Mouse (Mus musculus) forebrain, embryonic 13.5 days (tissue): ENCODE measurements around the gene Psmb1. TPM values are rescaled to one million over a fixed set of nuclear protein-coding genes. Genes with fewer than 3 reads are reported as not detected.
"Not testable (repeated sequence)": the region's sequence is repeated elsewhere in the genome, so short reads cannot be mapped to it uniquely, and the experiment has no call there.

Source experiments
- ATAC-seq: fragments of 200-750 bp; cut with Nextera tagmentation; 2 replicates; pipeline ENCODE4 v1.8.0; 2017
- H3K27ac ChIP-seq: fragments of 300-500 bp; sonication (generic); 2 replicates; pipeline ENCODE4 v1.5.1; 2015; ENCODE audit warnings: inconsistent platforms, mild to moderate bottlenecking, moderate library complexity
- H3K27me3 ChIP-seq: fragments of 300-500 bp; sonication (generic); 2 replicates; pipeline ENCODE4 v1.6.1; 2015; ENCODE audit warnings: mild to moderate bottlenecking, inconsistent platforms
- H3K36me3 ChIP-seq: fragments of 300-500 bp; sonication (generic); 2 replicates; pipeline ENCODE4 v1.6.1; 2015; ENCODE audit warnings: mild to moderate bottlenecking, inconsistent platforms; ENCODE audit not compliant: poor library complexity, severe bottlenecking
- H3K4me1 ChIP-seq: fragments of 300-500 bp; sonication (generic); 2 replicates; pipeline ENCODE4 v1.6.1; 2015; ENCODE audit warnings: inconsistent platforms
- H3K4me2 ChIP-seq: fragments of 300-500 bp; sonication (generic); 2 replicates; pipeline ENCODE4 v1.6.1; 2015; ENCODE audit warnings: inconsistent platforms, mild to moderate bottlenecking, moderate library complexity
- H3K4me3 ChIP-seq: fragments of 300-500 bp; sonication (generic); 2 replicates; pipeline ENCODE4 v1.5.1; 2015; ENCODE audit warnings: mild to moderate bottlenecking, inconsistent platforms
- H3K9ac ChIP-seq: fragments of 300-500 bp; sonication (generic); 2 replicates; pipeline ENCODE4 v1.6.1; 2015; ENCODE audit warnings: mild to moderate bottlenecking, inconsistent platforms
- H3K9me3 ChIP-seq: fragments of 300-500 bp; sonication (generic); replicated peaks from 2 replicates; pipeline ENCODE4 v1.6.1; 2016; ENCODE audit warnings: inconsistent platforms
- WGBS: fragments of 180-500 bp; shearing (Covaris S2); methylation state at CpG from one replicate; pipeline ENCODE4 v1.1.7; 2015; 5-methylcytosine and 5-hydroxymethylcytosine counted together
- polyA plus RNA-seq: library from polyadenylated mRNA; unstranded; fragments of >200 nt; fragmentation: Nextera tagmentation; extraction: Ambion mirVana; gene quantifications from 2 replicates; pipeline ENCODE4 v1.2.1, GENCODE M21; 2015

Psmb1 gene
- polyA plus RNA-seq, result 275 and 285 TPM in 2 replicates

- peak within 1 kb of the TSS; percentile 91 for H3K4me2 ChIP-seq
- ATAC-seq, result peak; percentile 95
These were observed at the start of gene Psmb1, which contains the start of gene Tbp for GRCm38 (mm10) chr17:15499656-15500394. Gene Psmb1, minus strand, starts transcription at chr17:15499751. Gene Tbp, plus strand, starts transcription at chr17:15499888.

GRCm38 (mm10) chr17:15546440-15546839, 46.9 kb upstream of the Psmb1 start:
- no peak for ATAC-seq
- Histone ChIP-seq H3K27me3 (no peaks in the 10 kb centered on the region), H3K9ac (no peak overlapping the region), H3K4me3 (no peak overlapping the region), H3K4me2 (no peak overlapping the region), H3K36me3 (no peaks in the 10 kb centered on the region), H3K27ac (no peak overlapping the region), H3K4me1 (no peaks in the 10 kb centered on the region), H3K9me3 (no peaks in the 10 kb centered on the region)
- WGBS, result 78% methylated on average over 4 of the region's 4 CpGs

More at GRCm38 (mm10) chr17:15499656-15500394, at the start of gene Psmb1, which contains the start of gene Tbp:
- H3K4me3 ChIP-seq, result peak within 1 kb of the TSS; percentile 92
- H3K36me3 ChIP-seq, result peaks cover 23% of the 10 kb centered on the region
- no peaks in the 10 kb centered on the region for H3K9me3 ChIP-seq
- under 1% methylated on average over 56 of the region's 63 CpGs for WGBS
- H3K27ac ChIP-seq, result peak within 1 kb of the TSS; percentile 94
- H3K9ac ChIP-seq, result peak within 1 kb of the TSS; percentile 84
- H3K4me1 ChIP-seq, result peaks cover 44% of the 10 kb centered on the region
- no peaks in the 10 kb centered on the region for H3K27me3 ChIP-seq

- not testable (repeated sequence) for H3K9me3 ChIP-seq, H3K27me3 ChIP-seq, H3K9ac ChIP-seq, H3K27ac ChIP-seq, H3K4me1 ChIP-seq, ATAC-seq, H3K4me2 ChIP-seq, H3K4me3 ChIP-seq, H3K36me3 ChIP-seq
- 63% methylated on average over 4 of the region's 4 CpGs for WGBS
These were observed 44.3 kb upstream of the Psmb1 start for GRCm38 (mm10) chr17:15543868-15544267.

- WGBS, result 69% methylated on average over 4 of the region's 4 CpGs
- Histone ChIP-seq H3K9ac (no peak overlapping the region), H3K4me1 (peaks cover 3% of the 10 kb centered on the region; the same call in 1 of the 2 replicates), H3K4me2 (no peak overlapping the region), H3K27ac (no peak overlapping the region), H3K27me3 (peaks cover 12% of the 10 kb centered on the region), H3K36me3 (no peaks in the 10 kb centered on the region), H3K9me3 (no peaks in the 10 kb centered on the region), H3K4me3 (no peak overlapping the region)
- ATAC-seq, result no peak
These were observed 40.8 kb upstream of the Psmb1 start for GRCm38 (mm10) chr17:15540309-15540708.

- Histone ChIP-seq H3K4me3 (peak overlapping the region; percentile 50), H3K27ac (no peak overlapping the region), H3K27me3 (peaks cover 18% of the 10 kb centered on the region), H3K36me3 (no peaks in the 10 kb centered on the region), H3K4me2 (peak overlapping the region; percentile 88), H3K4me1 (peaks cover 3% of the 10 kb centered on the region; the same call in 1 of the 2 replicates), H3K9ac (peak overlapping the region; percentile 67), H3K9me3 (0 out of 2 replicates have a peak, but pooled peaks cover 3% of the 10 kb centered on the region)
- ATAC-seq, result peak; percentile 21; the same call in 1 of the 2 replicates
- WGBS, result under 1% methylated on average over 33 of the region's 33 CpGs
These were observed 36.9 kb upstream of the Psmb1 start for GRCm38 (mm10) chr17:15536457-15536904.

- Histone ChIP-seq H3K9ac (peak overlapping the region; percentile 67; the same call in 1 of the 2 replicates), H3K9me3 (0 out of 2 replicates have a peak, but pooled peaks cover 3% of the 10 kb centered on the region), H3K36me3 (no peaks in the 10 kb centered on the region), H3K4me3 (peak overlapping the region; percentile 50), H3K4me1 (peaks cover 3% of the 10 kb centered on the region; the same call in 1 of the 2 replicates), H3K27ac (no peak overlapping the region), H3K27me3 (peaks cover 18% of the 10 kb centered on the region), H3K4me2 (peak overlapping the region; percentile 88)
- ATAC-seq, result no peak
- WGBS, result 16% methylated on average over 8 of the region's 8 CpGs
These were observed 36.4 kb upstream of the Psmb1 start for GRCm38 (mm10) chr17:15535943-15536342.

GRCm38 (mm10) chr17:15535162-15535800, 35.7 kb upstream of the Psmb1 start:
- peaks cover 18% of the 10 kb centered on the region for H3K27me3 ChIP-seq
- H3K4me1 ChIP-seq, result peaks cover 3% of the 10 kb centered on the region; the same call in 1 of the 2 replicates
- 72% methylated on average over 11 of the region's 11 CpGs for WGBS
- H3K9me3 ChIP-seq, result 0 out of 2 replicates have a peak, but pooled peaks cover 3% of the 10 kb centered on the region
- H3K4me2 ChIP-seq, result no peak overlapping the region
- no peak overlapping the region for H3K27ac ChIP-seq
- ATAC-seq, result no peak
- H3K36me3 ChIP-seq, result no peaks in the 10 kb centered on the region
- H3K9ac ChIP-seq, result no peak overlapping the region
- H3K4me3 ChIP-seq, result no peak overlapping the region

- 0 out of 2 replicates have a peak, but pooled peaks cover 3% of the 10 kb centered on the region for H3K9me3 ChIP-seq
- peaks cover 4% of the 10 kb centered on the region for H3K27me3 ChIP-seq
- H3K4me2 ChIP-seq, result no peak overlapping the region
- no peak overlapping the region for H3K4me3 ChIP-seq
- peaks cover 18% of the 10 kb centered on the region for H3K4me1 ChIP-seq
- WGBS, result 4% methylated on average over 5 of the region's 5 CpGs
- no peak overlapping the region for H3K27ac ChIP-seq
- no peaks in the 10 kb centered on the region; the same call in 1 of the 2 replicates for H3K36me3 ChIP-seq
- ATAC-seq, result no peak
- no peak overlapping the region for H3K9ac ChIP-seq
These were observed 30.6 kb upstream of the Psmb1 start for GRCm38 (mm10) chr17:15530141-15530540.

- Histone ChIP-seq H3K4me2 (no peak overlapping the region), H3K9ac (no peak overlapping the region), H3K9me3 (0 out of 2 replicates have a peak, but pooled peaks cover 3% of the 10 kb centered on the region), H3K27me3 (no peaks in the 10 kb centered on the region), H3K36me3 (peaks cover 12% of the 10 kb centered on the region), H3K27ac (no peak overlapping the region), H3K4me3 (no peak overlapping the region), H3K4me1 (peaks cover 18% of the 10 kb centered on the region)
- no peak for ATAC-seq
- 73% methylated on average over 2 of the region's 2 CpGs for WGBS
These were observed 29.3 kb upstream of the Psmb1 start for GRCm38 (mm10) chr17:15528887-15529286.

- peak overlapping the region; percentile 81 for H3K4me2 ChIP-seq
- H3K9ac ChIP-seq, result peak overlapping the region; percentile 85
- no peaks in the 10 kb centered on the region for H3K27me3 ChIP-seq
- no peak overlapping the region for H3K27ac ChIP-seq
- no peak for ATAC-seq
- H3K4me3 ChIP-seq, result peak overlapping the region; percentile 77
- peaks cover 18% of the 10 kb centered on the region for H3K36me3 ChIP-seq
- no peaks in the 10 kb centered on the region for H3K9me3 ChIP-seq
- peaks cover 18% of the 10 kb centered on the region for H3K4me1 ChIP-seq
- WGBS, result 59% methylated on average over 3 of the region's 3 CpGs
These were observed 28.2 kb upstream of the Psmb1 start for GRCm38 (mm10) chr17:15527811-15528136.

- no peaks in the 10 kb centered on the region for H3K27me3 ChIP-seq
- WGBS, result 1% methylated on average over 47 of the region's 55 CpGs
- peak within 1 kb of the TSS; percentile 81 for H3K4me2 ChIP-seq
- H3K9ac ChIP-seq, result peak within 1 kb of the TSS; percentile 85
- no peaks in the 10 kb centered on the region for H3K9me3 ChIP-seq
- peak within 1 kb of the TSS; percentile 77 for H3K4me3 ChIP-seq
- peak within 1 kb of the TSS; percentile 80 for H3K27ac ChIP-seq
- peaks cover 18% of the 10 kb centered on the region for H3K4me1 ChIP-seq
- H3K36me3 ChIP-seq, result peaks cover 24% of the 10 kb centered on the region
- ATAC-seq, result peak; percentile 98
These were observed 27.6 kb upstream of the Psmb1 start, which contains the start of gene Pdcd2 for GRCm38 (mm10) chr17:15526986-15527810. Gene Pdcd2, minus strand, starts transcription at chr17:15527301.
